Mouse (Mus musculus) embryonic facial prominence, embryonic 10.5 days (tissue): ENCODE data around the gene Arl4c. TPM values are rescaled to one million over a fixed set of nuclear protein-coding genes. Genes with fewer than 3 reads are reported as not detected.
A peak's percentile ranks its signal among the peaks of the same experiment; 100 is the strongest.

Experiments used
- DNase-seq: peaks from one replicate; pipeline ENCODE4 v3.0.0-alpha.2; 2017; ENCODE audit warnings: low spot score
- H3K27ac ChIP-seq: fragments of 300-500 bp; sonication (generic); replicated peaks from 2 replicates; pipeline ENCODE4 v1.5.1; 2016; ENCODE audit warnings: mild to moderate bottlenecking
- H3K27me3 ChIP-seq: fragments of 300-500 bp; sonication (generic); replicated peaks from 2 replicates; pipeline ENCODE4 v1.6.1; 2016; ENCODE audit warnings: low read depth, mild to moderate bottlenecking; ENCODE audit not compliant: poor library complexity, severe bottlenecking
- H3K36me3 ChIP-seq: fragments of 300-500 bp; sonication (generic); replicated peaks from 2 replicates; pipeline ENCODE4 v1.6.1; 2016; ENCODE audit warnings: mild to moderate bottlenecking, moderate library complexity
- H3K4me1 ChIP-seq: fragments of 300-500 bp; sonication (generic); 2 replicates; pipeline ENCODE4 v1.6.1; 2016
- H3K4me3 ChIP-seq: fragments of 300-500 bp; sonication (generic); 2 replicates; pipeline ENCODE4 v1.5.1; 2016; ENCODE audit warnings: mild to moderate bottlenecking, moderate library complexity
- H3K9me3 ChIP-seq: fragments of 300-500 bp; sonication (generic); 2 replicates; pipeline ENCODE4 v1.6.1; 2016; ENCODE audit warnings: mild to moderate bottlenecking
- WGBS: fragments of 180-500 bp; shearing (Covaris S2); methylation state at CpG from one replicate; pipeline ENCODE4 v1.1.7; 2016; 5-methylcytosine and 5-hydroxymethylcytosine counted together
- polyA plus RNA-seq: library from polyadenylated mRNA; unstranded; fragments of >200 nt; fragmentation: Nextera tagmentation; extraction: Ambion mirVana; gene quantifications from 2 replicates; pipeline ENCODE4 v1.2.1, GENCODE M21; 2016

The Arl4c gene
- polyA plus RNA-seq, 1 experiment from 2014 or later = 15.4 TPM

GRCm38 (mm10) chr1:88668353-88668752 lies 33.7 kb downstream of the Arl4c start:
- H3K36me3 ChIP-seq = no peaks in the 10 kb centered on the region
- H3K27ac ChIP-seq = peak overlapping the region; percentile 69
- peak; percentile 35 for DNase-seq
- no peaks in the 10 kb centered on the region for H3K9me3 ChIP-seq
- H3K4me1 ChIP-seq = peaks cover 40% of the 10 kb centered on the region
- H3K4me3 ChIP-seq = peak overlapping the region; percentile 32
- 3% methylated on average over 7 of the region's 7 CpGs for WGBS
- peaks cover 28% of the 10 kb centered on the region for H3K27me3 ChIP-seq

GRCm38 (mm10) chr1:88664623-88665022 lies 37.4 kb downstream of the Arl4c start:
- 69% methylated on average over 3 of the region's 3 CpGs for WGBS
- peaks cover 23% of the 10 kb centered on the region for H3K4me1 ChIP-seq
- no peaks in the 10 kb centered on the region for H3K9me3 ChIP-seq
- DNase-seq = no peak
- H3K27me3 ChIP-seq = peaks cover 19% of the 10 kb centered on the region
- H3K27ac ChIP-seq = no peak overlapping the region
- H3K4me3 ChIP-seq = no peak overlapping the region
- H3K36me3 ChIP-seq = no peaks in the 10 kb centered on the region

GRCm38 (mm10) chr1:88662736-88663135 lies 39.3 kb downstream of the Arl4c start:
- no peaks in the 10 kb centered on the region for H3K9me3 ChIP-seq
- peaks cover 4% of the 10 kb centered on the region for H3K4me1 ChIP-seq
- no peak for DNase-seq
- no peak overlapping the region for H3K4me3 ChIP-seq
- no peak overlapping the region for H3K27ac ChIP-seq
- WGBS = 91% methylated on average over 5 of the region's 5 CpGs
- peaks cover 1% of the 10 kb centered on the region; the same call in 1 of the 2 replicates for H3K27me3 ChIP-seq
- no peaks in the 10 kb centered on the region for H3K36me3 ChIP-seq

- Histone ChIP-seq H3K27me3 (no peaks in the 10 kb centered on the region; the same call in 1 of the 2 replicates), H3K27ac (no peak overlapping the region), H3K36me3 (no peaks in the 10 kb centered on the region), H3K4me1 (no peaks in the 10 kb centered on the region), H3K4me3 (no peak overlapping the region), H3K9me3 (no peaks in the 10 kb centered on the region)
- 89% methylated on average over 3 of the region's 3 CpGs for WGBS
- DNase-seq = no peak
These were observed 40.8 kb downstream of the Arl4c start for GRCm38 (mm10) chr1:88661209-88661608.

- Histone ChIP-seq H3K36me3 (no peaks in the 10 kb centered on the region), H3K9me3 (no peaks in the 10 kb centered on the region), H3K27ac (no peak overlapping the region), H3K4me3 (no peak overlapping the region), H3K27me3 (no peaks in the 10 kb centered on the region; the same call in 1 of the 2 replicates), H3K4me1 (no peaks in the 10 kb centered on the region)
- 75% methylated on average over 6 of the region's 6 CpGs for WGBS
- no peak for DNase-seq
These were observed 43.6 kb downstream of the Arl4c start for GRCm38 (mm10) chr1:88658290-88658857.

GRCm38 (mm10) chr1:88656096-88656480 lies 45.9 kb downstream of the Arl4c start:
- Histone ChIP-seq H3K4me1 (no peaks in the 10 kb centered on the region), H3K27me3 (no peaks in the 10 kb centered on the region; the same call in 1 of the 2 replicates), H3K4me3 (no peak overlapping the region), H3K9me3 (no peaks in the 10 kb centered on the region), H3K27ac (no peak overlapping the region), H3K36me3 (no peaks in the 10 kb centered on the region)
- no peak for DNase-seq
- WGBS = 86% methylated on average over 5 of the region's 5 CpGs

- Histone ChIP-seq H3K27ac (no peak overlapping the region), H3K4me3 (no peak overlapping the region), H3K4me1 (no peaks in the 10 kb centered on the region), H3K27me3 (no peaks in the 10 kb centered on the region; the same call in 1 of the 2 replicates), H3K36me3 (no peaks in the 10 kb centered on the region), H3K9me3 (no peaks in the 10 kb centered on the region)
- WGBS = 82% methylated on average over 3 of the region's 3 CpGs
- no peak for DNase-seq
These were observed 46.4 kb downstream of the Arl4c start for GRCm38 (mm10) chr1:88655473-88656095.

GRCm38 (mm10) chr1:88654521-88655472 lies 47.2 kb downstream of the Arl4c start:
- DNase-seq = no peak
- no peaks in the 10 kb centered on the region for H3K9me3 ChIP-seq
- no peaks in the 10 kb centered on the region for H3K36me3 ChIP-seq
- 82% methylated on average over 9 of the region's 9 CpGs for WGBS
- no peaks in the 10 kb centered on the region for H3K4me1 ChIP-seq
- no peak overlapping the region for H3K27ac ChIP-seq
- H3K4me3 ChIP-seq = no peak overlapping the region
- H3K27me3 ChIP-seq = no peaks in the 10 kb centered on the region; the same call in 1 of the 2 replicates

- H3K27ac ChIP-seq = no peak overlapping the region
- no peaks in the 10 kb centered on the region for H3K9me3 ChIP-seq
- H3K4me1 ChIP-seq = no peaks in the 10 kb centered on the region
- H3K4me3 ChIP-seq = no peak overlapping the region
- H3K36me3 ChIP-seq = no peaks in the 10 kb centered on the region
- no peaks in the 10 kb centered on the region; the same call in 1 of the 2 replicates for H3K27me3 ChIP-seq
- 89% methylated on average over 7 of the region's 7 CpGs for WGBS
- DNase-seq = no peak
These were observed 48.2 kb downstream of the Arl4c start for GRCm38 (mm10) chr1:88653614-88654520.

GRCm38 (mm10) chr1:88652682-88653081 lies 49.3 kb downstream of the Arl4c start:
- Histone ChIP-seq H3K27ac (no peak overlapping the region), H3K27me3 (no peaks in the 10 kb centered on the region), H3K36me3 (no peaks in the 10 kb centered on the region), H3K4me1 (0 out of 2 replicates have a peak, but pooled peaks cover 4% of the 10 kb centered on the region), H3K9me3 (no peaks in the 10 kb centered on the region), H3K4me3 (no peak overlapping the region)
- 91% methylated on average over 8 of the region's 8 CpGs for WGBS
- no peak for DNase-seq

GRCm38 (mm10) chr1:88651668-88652067 lies 50.4 kb downstream of the Arl4c start:
- Histone ChIP-seq H3K36me3 (no peaks in the 10 kb centered on the region), H3K9me3 (no peaks in the 10 kb centered on the region), H3K27me3 (no peaks in the 10 kb centered on the region), H3K4me3 (no peak overlapping the region), H3K27ac (no peak overlapping the region), H3K4me1 (0 out of 2 replicates have a peak, but pooled peaks cover 4% of the 10 kb centered on the region)
- DNase-seq = no peak
- 84% methylated on average over 9 of the region's 9 CpGs for WGBS

- no peaks in the 10 kb centered on the region for H3K27me3 ChIP-seq
- WGBS = 91% methylated on average over 4 of the region's 4 CpGs
- no peaks in the 10 kb centered on the region for H3K36me3 ChIP-seq
- 0 out of 2 replicates have a peak, but pooled peaks cover 4% of the 10 kb centered on the region for H3K4me1 ChIP-seq
- DNase-seq = no peak
- no peaks in the 10 kb centered on the region for H3K9me3 ChIP-seq
- H3K27ac ChIP-seq = no peak overlapping the region
- no peak overlapping the region for H3K4me3 ChIP-seq
These were observed 53.3 kb downstream of the Arl4c start for GRCm38 (mm10) chr1:88648742-88649141.
